In the genomic region with DNA sequence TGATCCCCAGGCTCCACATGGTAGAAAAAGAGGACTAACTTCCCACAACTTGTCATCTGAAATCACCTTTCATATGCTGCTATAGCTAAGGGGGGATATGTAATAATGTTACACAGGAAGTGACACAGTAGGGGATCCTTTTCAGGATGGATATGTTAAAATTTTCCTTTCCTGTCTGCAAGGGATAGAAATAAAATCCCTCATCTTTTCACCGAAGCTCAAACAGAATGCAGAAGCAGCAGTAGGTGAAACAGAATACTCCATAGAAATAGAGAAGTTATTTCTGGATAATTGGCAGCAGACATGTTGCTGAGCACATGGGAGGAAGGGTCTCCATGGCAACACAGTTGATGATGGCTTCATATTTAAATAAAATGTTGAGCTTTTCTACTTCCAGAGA, we compare ENCODE assay signal across 14 mouse cellular contexts.
DNase-seq lines count a peak whose midpoint lies in the region; ATAC-seq and TF ChIP-seq lines count a peak whose summit lies in the region.
"Had no signal": no experiment of that assay in that cellular context is flagged by ENCODE, and none has a peak within 500 bp of the region (broad histone marks: within the 10 kb centered on the region; RNA-seq: fewer than 3 reads in every experiment).

No protein-coding gene starts in this region.

- H3K36me3 ChIP-seq in embryonic facial prominence, embryonic 13.5 days: no peaks in the 10 kb centered on the region
- H3K36me3 ChIP-seq in liver, postnatal 0 days (replicated peaks; ENCODE audit: insufficient read depth, low read length): no peaks in the 10 kb centered on the region
- H3K36me3 ChIP-seq: kidney, embryonic 15.5 days had no signal

- ATAC-seq in embryonic facial prominence, embryonic 13.5 days (ENCODE audit: insufficient number of reproducible peaks, insufficient read depth, low FRiP score, low TSS enrichment, low read depth): no peak
- ATAC-seq in liver, postnatal 0 days: no peak

- no peak overlapping the region for H3K4me2 ChIP-seq in embryonic facial prominence, embryonic 13.5 days
- H3K4me2 ChIP-seq in liver, postnatal 0 days (ENCODE audit: low read depth, low read length): no peak overlapping the region
- H3K4me2 ChIP-seq: kidney, embryonic 15.5 days had no signal

- peak; percentile 10 for DNase-seq in embryo, embryonic 11 days
- DNase-seq in embryo, embryonic 10.5 days (ENCODE audit: low spot score): no peak
- no peak for DNase-seq in left cerebral cortex, adult 2 months (ENCODE audit: extremely low spot score in 1 of 2, low spot score in 2 of 2)
- DNase-seq in left cerebral cortex, postnatal 4 days: no peak
- peak; percentile 40 to 83 for DNase-seq in left cerebral cortex, postnatal 25 days (ENCODE audit: low spot score in 2 of 2)
- DNase-seq in liver, postnatal 0 days: no peak
- no peak for DNase-seq in cerebellum, adult 9-11 months
- DNase-seq: adrenal gland, adult 8-10 months; heart, adult 11 months had no signal

- H3K27ac ChIP-seq in left cerebral cortex, adult 2 months: peak overlapping the region; percentile 54
- peak overlapping the region; percentile 73 for H3K27ac ChIP-seq in embryonic facial prominence, embryonic 13.5 days
- no peak overlapping the region for H3K27ac ChIP-seq in liver, postnatal 0 days (ENCODE audit: low read depth)
- H3K27ac ChIP-seq: kidney, embryonic 15.5 days; liver, embryonic 14.5 days; stomach, postnatal 0 days had no signal

- TF ChIP-seq CTCF in left cerebral cortex, adult 2 months (IDR thresholded peaks at IDR 0.05): no peak
- no peak for TF ChIP-seq CTCF in liver, postnatal 0 days (IDR thresholded peaks at IDR 0.05; ENCODE audit: low read depth)

- TF ChIP-seq EP300 in liver, postnatal 0 days (IDR thresholded peaks at IDR 0.05; ENCODE audit: low read depth): no peak

- intact Hi-C loops in left cerebral cortex, adult 2 months (cut with DNase I): no loop called here
- intact Hi-C loops in left cerebral cortex, postnatal 4 days (cut with DNase I): no loop called here
- intact Hi-C loops in left cerebral cortex, postnatal 25 days (cut with DNase I): loop anchor here (5.0 kb wide), 1 partner anchor 127 kb away; no protein-coding TSS in a partner anchor

- H3K4me1 ChIP-seq in embryonic facial prominence, embryonic 13.5 days: peaks cover 27% of the 10 kb centered on the region
- H3K4me1 ChIP-seq in liver, postnatal 0 days (ENCODE audit: insufficient read depth): no peaks in the 10 kb centered on the region
- H3K4me1 ChIP-seq: kidney, embryonic 15.5 days had no signal

- no peak overlapping the region for H3K4me3 ChIP-seq in left cerebral cortex, adult 2 months
- H3K4me3 ChIP-seq in embryonic facial prominence, embryonic 13.5 days: no peak overlapping the region
- no peak overlapping the region for H3K4me3 ChIP-seq in liver, postnatal 0 days (ENCODE audit: low read depth, low read length)
- H3K4me3 ChIP-seq: kidney, embryonic 15.5 days; myocyte had no signal

- no peaks in the 10 kb centered on the region for H3K27me3 ChIP-seq in embryonic facial prominence, embryonic 13.5 days
- H3K27me3 ChIP-seq in liver, postnatal 0 days (ENCODE audit: insufficient read depth, low read length): no peaks in the 10 kb centered on the region
- H3K27me3 ChIP-seq: kidney, embryonic 15.5 days had no signal

- H3K9me3 ChIP-seq in embryonic facial prominence, embryonic 13.5 days: no peaks in the 10 kb centered on the region
- no peaks in the 10 kb centered on the region for H3K9me3 ChIP-seq in liver, postnatal 0 days (ENCODE audit: low read length)
- H3K9me3 ChIP-seq: kidney, embryonic 15.5 days had no signal

- no peak overlapping the region for H3K9ac ChIP-seq in embryonic facial prominence, embryonic 13.5 days
- no peak overlapping the region for H3K9ac ChIP-seq in liver, postnatal 0 days (replicated peaks)
- H3K9ac ChIP-seq: kidney, embryonic 15.5 days; liver, embryonic 14.5 days had no signal

- WGBS in embryonic facial prominence, embryonic 13.5 days: 21% methylated on average over 1 of the region's 1 CpGs
- WGBS in liver, postnatal 0 days (ENCODE audit: insufficient replicate concordance): 65% methylated on average over 1 of the region's 1 CpGs

Comparison
In these comparisons a context has a peak if more than half of its experiments do, and no peak if none do; other contexts are left out.
1. DNase-seq: peak in embryo, embryonic 11 days (single experiment) and left cerebral cortex, postnatal 25 days (2 of 2); none in embryo, embryonic 10.5 days (single experiment), left cerebral cortex, adult 2 months (0 of 2), left cerebral cortex, postnatal 4 days (single experiment), liver, postnatal 0 days (single experiment) and cerebellum, adult 9-11 months (single experiment).